Mouse (Mus musculus): ENCODE results near the gene Bcl2l13. TPM values are rescaled to one million over a fixed set of nuclear protein-coding genes. Genes with fewer than 3 reads are reported as not detected.

Gene Bcl2l13
- polyA plus RNA-seq, 1 experiment: 23.8 TPM

DNA sequence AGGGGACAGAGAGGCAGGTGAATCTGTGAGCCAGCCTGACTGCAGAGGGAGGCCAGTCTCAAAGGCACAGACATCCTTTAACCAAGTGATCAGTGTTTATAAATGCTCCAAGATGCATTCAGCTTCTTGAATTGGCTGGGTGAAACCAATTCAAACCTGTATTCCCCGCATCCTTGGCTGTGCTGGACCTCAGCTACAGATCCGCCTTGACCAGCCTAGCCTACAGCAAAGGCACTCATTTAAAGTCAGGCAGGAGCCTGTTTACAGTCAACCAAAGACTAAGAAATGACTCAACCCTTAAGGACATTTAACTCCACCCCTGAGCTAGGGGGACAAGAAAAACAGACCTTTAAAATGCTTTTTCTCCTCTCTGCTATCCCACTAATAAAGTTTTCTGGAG is 16.7 kb upstream of the Bcl2l13 start:
- no peaks in the 10 kb centered on the region for H3K4me1 ChIP-seq (ENCODE audit: control insufficient read depth, insufficient read depth, low read length)
- H3K27me3 ChIP-seq (ENCODE audit: control insufficient read depth, insufficient read depth, low read length): no peaks in the 10 kb centered on the region
- no peak overlapping the region for H3K27ac ChIP-seq (ENCODE audit: control insufficient read depth, insufficient read depth, low read depth, low read length)
- H3K4me3 ChIP-seq (ENCODE audit: control insufficient read depth, low read depth, low read length): no peak overlapping the region
- TF ChIP-seq POLR2A (IDR thresholded peaks at IDR 0.05; ENCODE audit: control insufficient read depth, low read depth, low read length) (no peak), CTCF (IDR thresholded peaks at IDR 0.05; ENCODE audit: control insufficient read depth, insufficient read depth, insufficient replicate concordance, low read depth, low read length) (no peak)
- H3K36me3 ChIP-seq (ENCODE audit: control insufficient read depth, insufficient read depth, low read length): peaks cover 2% of the 10 kb centered on the region

DNA sequence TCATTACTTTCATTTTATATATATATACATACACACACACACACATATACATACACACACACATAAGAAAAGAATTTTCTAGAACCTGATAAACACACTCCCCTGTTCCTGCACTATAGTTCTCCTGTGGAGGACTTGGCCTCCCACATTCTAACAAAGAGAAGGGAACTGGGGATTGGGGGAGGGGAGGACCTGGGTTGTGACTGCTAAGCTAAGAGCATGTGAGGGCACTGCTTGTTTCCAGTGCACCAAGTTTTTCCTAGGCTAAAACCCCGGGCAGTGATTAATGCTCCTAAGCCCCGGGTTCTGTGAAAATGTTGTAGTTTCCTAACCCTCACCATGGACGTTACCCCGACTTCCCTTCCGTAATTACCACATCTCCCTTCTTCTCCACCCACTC is 15.9 kb upstream of the Bcl2l13 start:
- Histone ChIP-seq H3K4me1 (ENCODE audit: control insufficient read depth, insufficient read depth, low read length) (no peaks in the 10 kb centered on the region), H3K27ac (ENCODE audit: control insufficient read depth, insufficient read depth, low read depth, low read length) (no peak overlapping the region), H3K4me3 (ENCODE audit: control insufficient read depth, low read depth, low read length) (no peak overlapping the region), H3K27me3 (ENCODE audit: control insufficient read depth, insufficient read depth, low read length) (no peaks in the 10 kb centered on the region), H3K36me3 (ENCODE audit: control insufficient read depth, insufficient read depth, low read length) (peaks cover 2% of the 10 kb centered on the region)
- TF ChIP-seq POLR2A (IDR thresholded peaks at IDR 0.05; ENCODE audit: control insufficient read depth, low read depth, low read length) (no peak), CTCF (IDR thresholded peaks at IDR 0.05; ENCODE audit: control insufficient read depth, insufficient read depth, insufficient replicate concordance, low read depth, low read length) (no peak)

DNA sequence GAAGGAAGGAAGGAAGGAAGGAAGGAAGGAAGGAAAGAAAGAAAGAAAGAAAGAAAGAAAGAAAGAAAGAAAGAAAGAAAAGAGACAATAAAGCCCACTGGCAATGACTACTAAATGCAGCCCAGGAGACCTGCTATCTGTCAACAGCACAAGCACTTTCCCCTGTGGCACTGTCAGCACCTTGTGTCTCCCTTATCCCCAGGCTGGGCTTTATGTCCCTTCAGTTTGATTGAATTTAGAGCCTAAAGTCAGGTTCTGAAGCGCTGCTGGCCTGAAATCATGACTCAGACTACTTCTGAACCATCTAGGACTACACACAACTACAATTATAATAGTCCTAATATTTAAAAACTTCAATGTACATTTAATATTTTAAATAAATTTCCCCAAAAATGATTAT is 15.1 kb upstream of the Bcl2l13 start:
- no peak overlapping the region for H3K4me3 ChIP-seq (ENCODE audit: control insufficient read depth, low read depth, low read length)

DNA sequence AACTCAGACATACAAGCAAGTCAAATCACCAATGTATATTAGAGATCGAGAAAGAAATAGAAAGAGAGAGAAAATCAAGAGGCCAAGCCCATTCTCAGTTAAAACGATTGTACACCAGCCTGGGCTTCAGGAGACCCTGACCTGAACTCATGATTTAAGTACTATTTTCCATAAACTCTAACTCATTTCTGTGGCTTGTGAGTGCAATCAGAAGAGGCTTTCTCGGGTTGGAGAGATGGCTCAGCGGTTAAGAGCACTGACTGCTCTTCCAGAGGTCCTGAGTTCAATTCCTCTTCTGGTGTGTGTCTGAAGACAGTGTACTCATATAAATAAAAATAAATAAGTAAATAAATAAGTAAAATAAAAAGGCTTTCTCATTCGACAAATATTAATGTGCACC is 14.3 kb upstream of the Bcl2l13 start:
- Histone ChIP-seq H3K27me3 (ENCODE audit: control insufficient read depth, insufficient read depth, low read length) (no peaks in the 10 kb centered on the region), H3K4me3 (ENCODE audit: control insufficient read depth, low read depth, low read length) (peak overlapping the region; percentile 100; the same call in 1 of the 2 replicates), H3K36me3 (ENCODE audit: control insufficient read depth, insufficient read depth, low read length) (peaks cover 2% of the 10 kb centered on the region), H3K4me1 (ENCODE audit: control insufficient read depth, insufficient read depth, low read length) (no peaks in the 10 kb centered on the region), H3K27ac (ENCODE audit: control insufficient read depth, insufficient read depth, low read depth, low read length) (no peak overlapping the region)
- TF ChIP-seq CTCF (IDR thresholded peaks at IDR 0.05; ENCODE audit: control insufficient read depth, insufficient read depth, insufficient replicate concordance, low read depth, low read length) (no peak), POLR2A (IDR thresholded peaks at IDR 0.05; ENCODE audit: control insufficient read depth, low read depth, low read length) (no peak)

More for the DNA sequence above, 15.1 kb upstream of the Bcl2l13 start:
- TF ChIP-seq CTCF (IDR thresholded peaks at IDR 0.05; ENCODE audit: control insufficient read depth, insufficient read depth, insufficient replicate concordance, low read depth, low read length): no peak
- TF ChIP-seq POLR2A (IDR thresholded peaks at IDR 0.05; ENCODE audit: control insufficient read depth, low read depth, low read length): no peak
- no peaks in the 10 kb centered on the region for H3K27me3 ChIP-seq (ENCODE audit: control insufficient read depth, insufficient read depth, low read length)
- H3K4me1 ChIP-seq (ENCODE audit: control insufficient read depth, insufficient read depth, low read length): no peaks in the 10 kb centered on the region
- no peak overlapping the region for H3K27ac ChIP-seq (ENCODE audit: control insufficient read depth, insufficient read depth, low read depth, low read length)
- peaks cover 2% of the 10 kb centered on the region for H3K36me3 ChIP-seq (ENCODE audit: control insufficient read depth, insufficient read depth, low read length)

DNA sequence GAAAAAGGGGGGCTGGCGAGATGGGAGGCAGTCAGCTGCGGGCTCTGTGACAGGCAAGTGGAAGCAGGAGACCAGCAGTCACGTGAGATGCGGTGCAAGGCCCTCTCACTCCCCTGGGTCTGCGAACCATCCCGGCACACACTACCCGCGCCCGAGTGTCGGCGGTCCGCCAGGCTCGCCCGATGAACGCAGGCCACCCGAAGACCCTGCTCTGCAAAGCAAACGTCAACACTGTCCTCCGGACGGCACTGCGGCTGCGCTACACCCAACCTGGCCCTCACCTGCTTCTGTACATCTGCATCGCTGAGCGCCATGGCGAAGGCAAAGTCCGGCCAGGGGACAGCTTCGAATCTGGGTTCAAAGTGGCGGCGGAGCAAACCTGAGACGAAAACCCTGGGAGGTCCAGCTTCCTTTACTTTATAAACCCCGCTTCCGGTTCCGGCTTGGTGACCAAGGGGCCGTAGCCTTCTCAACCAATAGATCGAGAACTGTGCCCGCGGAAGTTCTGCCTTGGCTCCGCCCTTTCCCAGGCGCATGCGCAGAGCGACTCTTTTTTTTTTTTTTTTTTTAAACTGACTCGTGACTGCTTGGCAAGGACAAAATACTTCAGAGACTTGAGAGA is 13.6 kb upstream of the Bcl2l13 start, which contains the start of gene Atp6v1e1:
TSS of gene Atp6v1e1 (minus strand) at position 487 of the 622 bp plus-strand sequence.
- Histone ChIP-seq H3K4me1 (ENCODE audit: control insufficient read depth, insufficient read depth, low read length) (no peaks in the 10 kb centered on the region), H3K36me3 (ENCODE audit: control insufficient read depth, insufficient read depth, low read length) (peaks cover 2% of the 10 kb centered on the region), H3K27ac (ENCODE audit: control insufficient read depth, insufficient read depth, low read depth, low read length) (peak within 1 kb of the TSS; percentile 92), H3K27me3 (ENCODE audit: control insufficient read depth, insufficient read depth, low read length) (no peaks in the 10 kb centered on the region), H3K4me3 (ENCODE audit: control insufficient read depth, low read depth, low read length) (peak within 1 kb of the TSS; percentile 100)
- TF ChIP-seq POLR2A (IDR thresholded peaks at IDR 0.05; ENCODE audit: control insufficient read depth, low read depth, low read length) (peak; percentile 67), CTCF (IDR thresholded peaks at IDR 0.05; ENCODE audit: control insufficient read depth, insufficient read depth, insufficient replicate concordance, low read depth, low read length) (no peak)

DNA sequence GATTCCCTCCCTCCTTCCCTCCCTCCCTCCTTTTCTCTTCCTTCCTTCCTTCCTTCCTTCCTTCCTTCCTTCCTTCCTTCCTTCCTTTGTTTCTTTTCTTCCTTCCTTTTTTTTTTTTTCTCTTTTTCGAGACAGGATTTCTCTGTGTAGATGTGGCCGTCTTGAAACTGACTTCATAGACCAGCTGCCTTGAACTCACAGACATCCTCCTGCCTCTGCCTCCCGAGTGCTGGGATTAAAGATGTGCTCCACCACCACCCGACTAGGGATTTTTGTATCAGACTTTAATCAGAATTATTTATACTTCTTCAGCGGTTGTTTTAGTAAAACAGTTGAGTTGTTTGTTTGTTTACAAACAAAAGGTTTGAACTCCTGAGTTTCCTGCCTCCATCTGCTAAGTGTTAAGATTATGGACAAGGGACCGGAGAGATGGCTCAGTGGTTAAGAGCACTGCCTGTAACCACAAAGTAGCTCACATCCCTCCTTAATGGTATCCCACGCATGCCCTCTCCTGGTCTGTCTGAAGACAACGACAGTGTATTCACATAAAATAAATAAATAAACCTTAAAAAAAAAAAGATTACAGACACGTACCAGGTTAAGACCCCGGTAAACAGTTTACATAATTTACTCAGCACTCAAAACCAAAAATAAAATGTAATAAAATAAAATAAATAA is 12.9 kb upstream of the Bcl2l13 start:
- Histone ChIP-seq H3K27me3 (ENCODE audit: control insufficient read depth, insufficient read depth, low read length) (no peaks in the 10 kb centered on the region), H3K36me3 (ENCODE audit: control insufficient read depth, insufficient read depth, low read length) (no peaks in the 10 kb centered on the region), H3K4me3 (ENCODE audit: control insufficient read depth, low read depth, low read length) (peak overlapping the region; percentile 100), H3K27ac (ENCODE audit: control insufficient read depth, insufficient read depth, low read depth, low read length) (peak overlapping the region; percentile 86), H3K4me1 (ENCODE audit: control insufficient read depth, insufficient read depth, low read length) (no peaks in the 10 kb centered on the region)
- no peak for TF ChIP-seq POLR2A (IDR thresholded peaks at IDR 0.05; ENCODE audit: control insufficient read depth, low read depth, low read length)
- no peak for TF ChIP-seq CTCF (IDR thresholded peaks at IDR 0.05; ENCODE audit: control insufficient read depth, insufficient read depth, insufficient replicate concordance, low read depth, low read length)

DNA sequence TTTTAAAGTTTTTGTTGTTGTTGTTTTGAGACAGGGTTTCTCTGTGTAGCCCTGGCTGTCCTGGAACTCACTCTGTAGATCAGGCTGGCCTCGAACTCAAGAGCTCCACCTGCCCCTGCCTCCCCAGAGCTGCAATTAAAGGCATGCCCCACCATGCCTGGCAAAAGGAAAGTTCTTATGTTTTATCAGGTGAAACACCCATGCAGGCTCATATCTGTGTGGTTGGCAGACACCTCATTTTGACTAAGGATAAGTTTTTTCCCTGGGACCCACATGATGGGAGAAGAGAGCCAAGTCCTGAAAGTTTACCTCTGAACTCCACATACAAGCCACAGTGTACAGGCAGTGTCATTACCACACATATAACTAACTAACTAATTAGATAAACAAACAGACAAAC is 6.0 kb upstream of the Bcl2l13 start:
- TF ChIP-seq CTCF (IDR thresholded peaks at IDR 0.05; ENCODE audit: control insufficient read depth, insufficient read depth, insufficient replicate concordance, low read depth, low read length) (no peak), POLR2A (IDR thresholded peaks at IDR 0.05; ENCODE audit: control insufficient read depth, low read depth, low read length) (no peak)
- Histone ChIP-seq H3K4me1 (ENCODE audit: control insufficient read depth, insufficient read depth, low read length) (no peaks in the 10 kb centered on the region), H3K36me3 (ENCODE audit: control insufficient read depth, insufficient read depth, low read length) (no peaks in the 10 kb centered on the region), H3K27ac (ENCODE audit: control insufficient read depth, insufficient read depth, low read depth, low read length) (no peak overlapping the region), H3K4me3 (ENCODE audit: control insufficient read depth, low read depth, low read length) (no peak overlapping the region), H3K27me3 (ENCODE audit: control insufficient read depth, insufficient read depth, low read length) (no peaks in the 10 kb centered on the region)
